Mouse (Mus musculus): ENCODE results near the gene Flt1.

DNA sequence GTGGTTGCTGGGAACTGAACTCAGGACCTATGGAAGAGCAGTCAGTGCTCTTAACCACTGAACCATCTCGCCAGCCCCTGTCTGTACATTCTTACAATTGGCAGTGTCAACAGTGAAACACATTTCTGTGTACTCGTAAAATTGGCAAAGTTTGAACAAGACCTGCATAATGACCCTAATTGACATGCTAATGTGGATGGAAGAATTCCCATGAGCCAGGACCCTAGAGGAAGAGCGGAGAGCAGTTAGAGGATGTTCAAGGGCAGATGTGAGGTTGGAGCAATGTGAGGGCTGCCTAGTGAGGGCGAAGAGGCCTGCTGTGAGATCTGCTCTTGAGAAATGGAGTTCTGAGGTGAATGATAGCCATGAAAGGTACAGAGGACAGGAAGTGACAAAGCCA, 38.2 kb upstream of the Flt1 start:
- TF ChIP-seq CTCF (IDR thresholded peaks at IDR 0.05; ENCODE audit: low read depth, low read length) (no peak), POLR2A (IDR thresholded peaks at IDR 0.05; ENCODE audit: borderline replicate concordance, low read depth, low read length) (no peak)
